Mouse (Mus musculus): ENCODE measurements around the gene Gpr26.

Gene Gpr26

GRCm38 (mm10) chr7:131966023-131966915 is at the start of gene Gpr26:
TSS of gene Gpr26 (plus strand) at chr7:131966460.
- in situ Hi-C loops (cut with MseI, MboI): no loop called here

DNA sequence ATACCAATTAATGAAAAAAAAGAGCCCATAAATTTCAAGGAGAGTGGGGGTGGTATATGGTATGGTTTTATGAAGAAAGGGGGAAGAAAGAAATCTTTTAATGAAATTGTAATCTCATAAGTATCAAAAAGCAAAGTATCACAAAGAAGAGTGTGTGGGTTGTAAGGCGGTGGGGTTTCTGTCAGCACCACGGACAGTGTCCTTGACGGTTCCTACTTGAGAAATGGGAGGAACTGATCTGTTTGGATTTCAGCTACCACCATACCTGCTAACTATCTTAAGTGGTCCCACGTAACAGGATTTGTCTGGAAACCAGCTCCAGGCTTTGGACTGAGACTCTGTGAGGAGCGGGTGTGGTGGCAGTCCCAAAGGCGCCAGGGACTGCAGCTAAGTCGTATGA is 48.9 kb upstream of the Gpr26 start:
- in situ Hi-C loops (cut with MseI, MboI): no loop called here

DNA sequence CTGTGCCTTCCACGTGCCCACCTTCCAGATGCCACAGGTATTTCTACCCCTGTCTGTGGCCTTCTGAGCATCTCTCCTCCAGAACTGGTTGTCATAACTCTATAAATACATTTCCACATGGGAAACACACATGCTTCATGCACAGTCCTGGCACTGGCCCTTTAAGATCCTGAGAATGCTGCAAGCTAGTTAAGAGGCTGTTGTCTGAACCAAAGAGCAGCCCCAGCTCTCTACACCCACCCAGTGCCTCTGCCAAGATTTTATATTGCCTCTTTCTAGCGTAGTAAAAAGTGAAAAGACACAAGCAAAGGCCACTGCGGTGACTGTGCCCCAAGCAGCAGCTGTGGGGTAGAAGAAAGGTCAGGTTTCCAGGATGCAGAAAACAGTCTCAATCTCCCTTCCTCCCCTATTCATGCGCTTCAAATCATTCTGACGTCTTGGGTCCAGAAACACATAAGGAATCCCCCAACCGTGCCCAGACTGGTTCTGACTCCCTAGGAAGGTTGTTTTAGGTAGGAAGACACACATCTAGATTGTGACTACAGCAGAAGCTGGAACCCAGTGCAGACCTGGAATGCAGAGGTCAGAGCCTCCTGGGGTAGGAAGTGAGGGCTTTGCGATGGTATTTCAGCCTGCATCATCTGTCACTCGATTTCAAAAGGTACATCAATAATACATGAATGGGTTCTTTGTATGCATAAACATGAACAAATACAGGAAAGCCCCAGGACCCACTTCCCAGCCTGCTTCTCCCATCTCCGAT is 38.8 kb upstream of the Gpr26 start:
- in situ Hi-C loops (cut with MseI, MboI): no loop called here

DNA sequence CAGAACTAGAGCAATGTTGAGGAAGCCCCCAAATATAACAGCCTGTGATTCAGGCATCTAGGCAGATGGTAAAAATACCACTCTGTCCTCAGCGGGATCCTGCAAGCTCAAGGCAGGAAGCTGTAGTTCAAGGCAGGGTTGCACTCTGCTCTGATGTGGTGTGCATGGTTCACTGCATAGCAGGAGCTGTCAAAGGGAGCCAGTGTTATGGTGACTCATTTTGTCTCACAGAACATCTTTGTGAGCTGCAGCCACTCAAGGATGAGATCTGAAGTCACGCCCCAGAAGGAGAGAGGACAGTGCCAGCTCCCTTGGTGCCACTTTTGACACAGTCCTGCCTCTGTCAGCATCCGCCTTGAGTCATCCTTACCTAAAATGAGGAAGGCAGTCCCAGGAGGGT is 28.6 kb upstream of the Gpr26 start:
- in situ Hi-C loops (cut with MseI, MboI): no loop called here

DNA sequence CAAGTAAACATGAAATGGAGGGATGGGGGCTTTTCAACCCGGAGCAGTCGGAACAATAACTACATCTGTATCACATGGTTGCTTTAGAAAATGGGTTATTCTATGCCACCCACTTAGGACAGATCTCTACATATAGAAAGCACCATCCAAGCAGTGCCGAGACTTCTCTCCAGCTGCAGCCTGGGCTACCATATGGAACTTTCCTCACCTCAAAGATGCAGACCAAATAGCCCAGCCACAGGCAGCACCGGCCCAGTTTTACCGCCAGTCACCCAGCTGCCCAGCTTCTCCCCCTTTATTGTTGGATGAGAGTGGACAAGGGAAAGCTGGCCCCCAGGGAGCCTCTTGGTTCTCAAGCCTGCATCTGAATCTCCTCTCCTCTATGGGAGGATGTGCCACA is 15.1 kb upstream of the Gpr26 start:
- in situ Hi-C loops (cut with MseI, MboI): no loop called here

DNA sequence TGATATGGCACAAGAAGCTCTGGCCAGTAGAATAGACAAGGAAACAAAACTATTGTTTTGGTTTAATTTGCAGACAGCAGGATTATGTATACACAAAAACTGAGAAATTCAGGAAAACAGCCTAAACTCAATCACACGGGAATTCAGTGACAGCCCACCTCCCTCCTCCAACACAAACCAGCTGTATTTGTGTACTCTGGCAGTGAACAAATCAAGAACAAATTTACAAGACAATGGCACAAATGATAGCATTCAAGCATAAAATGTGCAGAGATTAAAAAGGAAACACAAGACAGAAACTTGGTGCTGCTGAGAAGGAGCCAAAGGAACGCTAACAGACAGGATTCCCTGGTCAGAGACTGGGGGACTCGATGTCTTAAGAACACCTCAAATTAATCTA is 12.9 kb upstream of the Gpr26 start:
- in situ Hi-C loops (cut with MseI, MboI): no loop called here

- in situ Hi-C loops (cut with MseI, MboI): no loop called here
These were observed 7.6 kb upstream of the Gpr26 start for GRCm38 (mm10) chr7:131958705-131959104.

DNA sequence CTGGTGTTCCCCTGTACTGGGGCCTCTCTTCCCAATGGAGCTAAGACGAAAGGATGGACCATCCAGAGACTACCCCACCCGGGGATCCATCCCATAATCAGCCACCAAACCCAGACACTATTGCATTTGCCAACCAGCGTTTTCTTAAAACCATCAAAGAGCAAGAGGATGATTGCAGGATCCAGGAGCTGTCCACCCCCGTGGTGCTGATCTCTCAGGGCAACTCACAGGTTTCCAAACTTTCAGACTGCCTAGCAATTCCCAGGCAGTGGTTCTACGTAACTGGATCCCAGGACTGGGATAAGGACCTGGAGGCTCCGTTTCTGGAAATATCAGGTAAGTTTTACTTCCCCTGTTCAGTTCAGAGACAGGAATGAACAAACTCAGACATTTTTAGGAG is 5.7 kb upstream of the Gpr26 start:
- in situ Hi-C loops (cut with MseI, MboI): no loop called here

GRCm38 (mm10) chr7:131966916-131967494 is 745 bp downstream of the Gpr26 start:
- in situ Hi-C loops (cut with MseI, MboI): no loop called here

DNA sequence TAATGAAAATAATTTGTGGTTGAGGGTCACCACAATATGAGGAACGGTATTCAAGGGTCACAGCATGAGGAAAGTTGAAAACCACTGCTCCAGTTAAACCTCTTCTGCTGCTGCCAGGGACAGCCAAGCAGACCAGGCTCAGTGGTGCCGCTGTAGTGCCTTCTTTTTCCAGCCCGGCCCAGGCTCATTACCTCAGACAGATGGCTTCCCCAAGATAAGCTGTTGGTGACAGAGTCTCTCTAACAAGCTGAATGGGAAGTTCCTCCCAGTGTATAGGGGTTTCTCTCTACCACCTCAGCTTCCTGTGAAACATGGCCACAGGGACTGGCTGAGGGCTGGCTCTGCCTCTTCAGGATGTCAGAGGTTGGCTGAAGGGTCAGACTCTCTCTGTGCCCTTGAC is 4.0 kb downstream of the Gpr26 start:
- in situ Hi-C loops (cut with MseI, MboI): no loop called here

GRCm38 (mm10) chr7:131975867-131976266 is 9.6 kb downstream of the Gpr26 start:
- in situ Hi-C loops (cut with MseI, MboI): no loop called here

DNA sequence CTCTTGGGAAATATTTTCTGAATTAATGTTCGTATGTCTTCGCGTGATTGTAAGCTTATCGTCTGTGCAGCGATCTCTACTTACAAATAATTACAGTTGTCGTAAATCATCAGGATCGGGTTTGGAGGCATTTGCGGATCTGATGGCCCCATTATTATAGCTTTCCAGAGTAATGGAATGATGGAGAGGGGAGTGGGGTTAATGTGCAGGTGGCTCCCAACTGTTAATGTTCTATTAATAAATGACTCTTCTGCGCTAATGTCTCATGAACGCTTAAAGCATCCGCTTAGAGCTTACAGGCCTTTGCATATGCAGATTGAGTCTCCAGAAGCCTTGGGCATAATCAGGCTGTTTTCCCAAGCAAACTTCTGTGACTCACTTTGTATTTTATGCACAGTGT is 12.3 kb downstream of the Gpr26 start:
- in situ Hi-C loops (cut with MseI, MboI): no loop called here

- in situ Hi-C loops (cut with MseI, MboI): no loop called here
These were observed 22.8 kb downstream of the Gpr26 start for GRCm38 (mm10) chr7:131989056-131989455.

DNA sequence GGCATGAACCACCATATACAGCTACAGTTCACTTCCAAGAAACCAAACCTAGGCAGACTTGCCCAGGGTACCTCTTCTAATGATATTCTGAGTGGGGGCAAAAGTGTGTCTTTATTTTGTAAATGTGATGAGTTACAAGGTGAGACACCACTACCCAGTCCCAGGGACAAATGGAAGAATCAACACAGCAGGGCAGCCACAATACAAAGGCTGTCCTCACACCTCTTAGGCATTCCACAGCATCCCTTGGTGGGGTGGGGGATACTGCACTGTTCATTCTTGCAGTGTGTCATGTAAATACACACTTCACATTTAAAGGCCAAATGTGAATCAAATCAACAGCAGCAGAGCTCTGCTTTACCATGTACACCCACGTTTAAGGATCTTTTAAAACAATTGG is 26.0 kb downstream of the Gpr26 start:
- in situ Hi-C loops (cut with MseI, MboI): no loop called here

GRCm38 (mm10) chr7:131992873-131993272 is 26.6 kb downstream of the Gpr26 start:
- in situ Hi-C loops (cut with MseI, MboI): no loop called here

DNA sequence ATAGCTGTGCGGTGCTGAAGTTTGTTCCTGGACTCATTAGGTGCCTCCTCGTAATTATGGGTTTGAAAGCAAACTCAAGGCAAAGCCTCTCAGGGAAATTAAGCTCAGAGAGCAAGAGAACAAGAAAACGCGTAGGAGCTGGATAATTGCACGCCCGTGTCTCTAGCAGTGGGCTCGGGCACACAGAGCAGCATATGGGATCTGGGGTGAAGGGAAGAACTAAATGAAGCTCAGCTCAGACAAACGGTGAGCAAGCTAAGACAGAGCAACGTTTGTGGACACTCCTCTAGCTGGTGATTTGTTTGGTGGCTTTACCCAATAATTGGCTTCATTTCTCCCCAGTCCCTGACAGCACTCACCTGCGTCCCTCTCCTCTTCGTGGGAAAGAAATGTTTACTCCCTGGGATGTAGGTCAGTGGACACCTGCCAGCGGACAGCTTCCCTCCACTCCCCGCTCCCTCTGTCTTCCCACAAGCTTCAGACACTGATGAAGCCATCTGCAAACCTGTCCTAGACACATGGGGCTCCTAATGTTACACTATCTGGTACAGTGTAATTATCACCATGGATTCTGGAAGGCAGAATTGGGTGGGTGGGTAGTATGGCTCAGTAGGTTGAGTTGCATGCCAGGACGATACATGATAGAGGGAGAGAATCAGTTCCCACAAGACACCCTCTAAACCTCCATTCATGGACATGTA is 39.9 kb downstream of the Gpr26 start:
- in situ Hi-C loops (cut with MseI, MboI): no loop called here

GRCm38 (mm10) chr7:132009002-132009401 is 42.7 kb downstream of the Gpr26 start:
- in situ Hi-C loops (cut with MseI, MboI): no loop called here

DNA sequence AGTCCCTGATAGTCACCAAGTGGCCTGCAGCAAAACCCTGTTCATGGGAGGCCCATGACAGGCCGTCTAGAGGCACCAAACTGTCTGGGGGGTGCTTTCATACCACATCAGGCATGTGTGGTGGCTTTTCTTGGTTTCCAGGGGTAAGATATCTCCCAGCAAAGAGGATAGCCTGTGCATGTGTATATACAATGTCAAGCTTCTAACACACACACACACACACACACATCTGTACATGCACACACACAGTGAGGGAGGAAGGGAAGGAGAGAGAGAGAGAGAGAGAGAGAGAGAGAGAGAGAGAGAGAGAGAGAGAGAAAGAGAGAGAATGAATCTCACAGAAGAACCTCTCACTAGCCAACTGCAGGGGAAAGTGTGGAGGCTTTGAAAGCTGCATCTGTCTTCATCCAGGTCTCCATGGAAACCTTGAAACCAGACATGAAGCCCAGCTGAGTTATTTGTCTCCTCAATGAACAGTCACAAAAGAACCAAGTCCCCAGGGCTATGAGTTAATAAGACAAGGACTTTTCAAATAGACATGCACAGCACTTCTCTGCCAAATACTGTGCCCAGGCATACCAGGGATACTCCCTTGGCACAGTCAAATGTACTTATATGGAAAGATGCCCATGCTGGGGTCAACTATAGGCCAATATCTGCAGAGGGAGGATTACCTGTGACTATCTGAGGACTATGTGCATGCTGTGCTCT is 46.9 kb downstream of the Gpr26 start:
- in situ Hi-C loops (cut with MseI, MboI): no loop called here

DNA sequence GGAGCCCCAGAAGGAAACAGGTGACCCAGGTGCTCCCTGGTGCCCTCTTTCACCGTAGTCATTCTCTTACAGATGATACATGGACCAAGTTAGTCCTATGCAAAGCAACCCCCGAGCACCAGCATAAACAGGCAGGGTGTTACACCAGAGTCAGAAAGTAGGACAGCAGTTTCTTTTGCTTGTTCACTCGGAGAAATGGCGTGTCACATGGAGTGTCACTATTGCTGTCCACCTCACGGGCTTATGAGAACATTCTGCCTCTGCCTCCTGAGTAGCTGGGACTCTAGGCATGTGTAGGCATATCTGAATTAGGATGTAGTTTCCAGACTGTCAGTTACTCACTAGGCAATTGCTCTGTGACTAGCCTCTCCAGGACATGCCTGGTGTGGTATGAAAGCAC is 47.7 kb downstream of the Gpr26 start:
- in situ Hi-C loops (cut with MseI, MboI): no loop called here

DNA sequence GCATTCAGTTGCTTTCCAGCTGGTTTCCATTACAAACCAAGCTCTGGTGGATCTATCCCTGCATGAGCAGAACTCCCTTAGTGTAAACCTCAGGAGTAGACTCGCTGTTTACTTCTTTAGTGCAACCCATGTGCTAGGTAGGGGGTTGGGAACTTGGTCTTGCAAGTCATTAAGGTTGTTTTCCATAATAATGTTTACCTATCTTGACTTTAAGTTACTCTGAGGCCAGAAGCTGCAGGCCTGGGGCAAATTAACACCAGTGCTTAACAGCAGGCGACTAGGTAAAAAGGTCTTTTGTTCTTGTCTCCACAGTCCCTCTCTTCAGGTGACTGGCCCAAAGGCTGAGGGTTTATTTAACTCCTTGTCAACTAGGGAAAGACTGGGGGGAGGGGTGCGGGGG is 48.9 kb downstream of the Gpr26 start:
- in situ Hi-C loops (cut with MseI, MboI): no loop called here

GRCm38 (mm10) chr7:132015933-132016332 is 49.7 kb downstream of the Gpr26 start:
- in situ Hi-C loops (cut with MseI, MboI): no loop called here

Data from mouse trophoblast stem cell (cell line).